25 mouse cellular contexts compared by ENCODE assay signal in the genomic region with DNA sequence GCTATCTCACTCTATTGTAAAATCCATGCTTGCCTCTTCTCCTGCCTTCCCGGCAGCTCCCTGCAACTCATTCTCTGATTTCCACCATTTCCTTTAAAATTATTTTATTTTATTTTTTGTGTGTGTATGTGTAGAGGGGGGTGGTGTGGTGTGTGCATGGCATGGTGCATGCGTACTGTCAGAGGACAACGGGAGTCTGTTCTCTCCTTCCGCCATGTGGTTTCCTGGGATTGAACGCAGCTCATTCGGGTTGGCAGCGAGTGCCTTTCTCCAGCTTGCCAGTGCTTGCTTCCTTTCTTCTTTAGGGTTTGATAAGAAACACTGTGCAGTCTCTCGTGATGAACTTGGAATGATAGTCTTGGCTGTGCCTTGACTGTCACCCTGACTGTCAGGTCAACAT.
DNase-seq lines count a peak whose midpoint lies in the region; ATAC-seq lines count a peak whose summit lies in the region.
"Had no signal": no experiment of that assay in that cellular context is flagged by ENCODE, and none has a peak within 500 bp of the region (broad histone marks: within the 10 kb centered on the region; RNA-seq: fewer than 3 reads in every experiment).

No protein-coding gene starts in this region.

- H3K27ac ChIP-seq in forebrain, embryonic 15.5 days (replicated peaks): 0 out of 2 replicates have a peak overlapping the region, but pooled peaks have one; percentile 8
- H3K27ac ChIP-seq in forebrain, embryonic 11.5 days (ENCODE audit: low read depth, low read length): no peak overlapping the region
- H3K27ac ChIP-seq in heart, embryonic 12.5 days (ENCODE audit: poor library complexity, severe bottlenecking): no peak overlapping the region
- H3K27ac ChIP-seq: embryonic facial prominence, embryonic 12.5 days; embryonic facial prominence, embryonic 15.5 days; forebrain, embryonic 13.5 days; gastrocnemius, adult 2 months; heart, embryonic 10.5 days; hindbrain, embryonic 10.5 days; hindbrain, embryonic 13.5 days; intestine, embryonic 15.5 days had no signal

- H3K27me3 ChIP-seq in forebrain, embryonic 15.5 days: no peaks in the 10 kb centered on the region
- no peaks in the 10 kb centered on the region for H3K27me3 ChIP-seq in forebrain, embryonic 11.5 days (ENCODE audit: control insufficient read depth, insufficient read depth, low read length)
- no peaks in the 10 kb centered on the region for H3K27me3 ChIP-seq in heart, embryonic 12.5 days (replicated peaks)
- H3K27me3 ChIP-seq: embryonic facial prominence, embryonic 12.5 days; forebrain, embryonic 13.5 days; intestine, embryonic 15.5 days had no signal

- no peak overlapping the region for H3K4me3 ChIP-seq in forebrain, embryonic 15.5 days
- H3K4me3 ChIP-seq in forebrain, embryonic 11.5 days (ENCODE audit: low read depth, low read length): no peak overlapping the region
- H3K4me3 ChIP-seq in heart, embryonic 12.5 days: no peak overlapping the region
- H3K4me3 ChIP-seq: embryonic facial prominence, embryonic 12.5 days; embryonic facial prominence, embryonic 15.5 days; forebrain, embryonic 13.5 days; gastrocnemius, adult 2 months; heart, embryonic 10.5 days; hindbrain, embryonic 10.5 days; hindbrain, embryonic 13.5 days; intestine, embryonic 15.5 days had no signal

- no peak for ATAC-seq in forebrain, embryonic 15.5 days (replicated peaks)
- ATAC-seq in forebrain, embryonic 11.5 days (replicated peaks; ENCODE audit: low FRiP score): no peak
- no peak for ATAC-seq in heart, embryonic 12.5 days (ENCODE audit: insufficient number of reproducible peaks, low FRiP score)
- ATAC-seq: CD4-positive, CD25-positive, alpha-beta regulatory T cell, adult 4 months; forebrain, embryonic 13.5 days; hindbrain, embryonic 16.5 days; intestine, embryonic 15.5 days had no signal

- no peaks in the 10 kb centered on the region for H3K36me3 ChIP-seq in forebrain, embryonic 15.5 days
- no peaks in the 10 kb centered on the region for H3K36me3 ChIP-seq in forebrain, embryonic 11.5 days (ENCODE audit: control insufficient read depth, insufficient read depth, low read length)
- no peaks in the 10 kb centered on the region for H3K36me3 ChIP-seq in heart, embryonic 12.5 days
- H3K36me3 ChIP-seq: embryonic facial prominence, embryonic 12.5 days; embryonic facial prominence, embryonic 15.5 days; heart, embryonic 10.5 days; hindbrain, embryonic 10.5 days; hindbrain, embryonic 13.5 days; intestine, embryonic 15.5 days had no signal

- H3K4me2 ChIP-seq in forebrain, embryonic 15.5 days (replicated peaks): no peak overlapping the region
- H3K4me2 ChIP-seq in forebrain, embryonic 11.5 days (ENCODE audit: low read depth, low read length, severe bottlenecking): no peak overlapping the region
- H3K4me2 ChIP-seq in heart, embryonic 12.5 days: 0 out of 2 replicates have a peak overlapping the region, but pooled peaks have one; percentile 5
- H3K4me2 ChIP-seq: embryonic facial prominence, embryonic 12.5 days; embryonic facial prominence, embryonic 15.5 days; forebrain, embryonic 13.5 days; hindbrain, embryonic 13.5 days; intestine, embryonic 15.5 days had no signal

- no peak overlapping the region for H3K9ac ChIP-seq in forebrain, embryonic 15.5 days (replicated peaks)
- H3K9ac ChIP-seq in forebrain, embryonic 11.5 days (ENCODE audit: low read length): no peak overlapping the region
- no peak overlapping the region for H3K9ac ChIP-seq in heart, embryonic 12.5 days
- H3K9ac ChIP-seq: embryonic facial prominence, embryonic 12.5 days; embryonic facial prominence, embryonic 15.5 days; forebrain, embryonic 13.5 days; hindbrain, embryonic 13.5 days; intestine, embryonic 15.5 days had no signal

- H3K4me1 ChIP-seq in forebrain, embryonic 15.5 days: no peaks in the 10 kb centered on the region
- H3K4me1 ChIP-seq in forebrain, embryonic 11.5 days (replicated peaks; ENCODE audit: control insufficient read depth, insufficient read depth, low read length): no peaks in the 10 kb centered on the region
- peaks cover 20% of the 10 kb centered on the region for H3K4me1 ChIP-seq in heart, embryonic 12.5 days (replicated peaks)
- H3K4me1 ChIP-seq: embryonic facial prominence, embryonic 12.5 days; embryonic facial prominence, embryonic 15.5 days; intestine, embryonic 15.5 days had no signal

- no peak for DNase-seq in forebrain, embryonic 11.5 days (ENCODE audit: low spot score)
- DNase-seq in heart, adult 8-10 months (ENCODE audit: low spot score): no peak
- DNase-seq in right cerebral cortex, postnatal 10 days (ENCODE audit: low spot score in 2 of 2): peak; percentile 31 to 44
- no peak for DNase-seq in right cerebral cortex, postnatal 36 days (ENCODE audit: low spot score in 2 of 2)
- DNase-seq: adrenal gland, adult 2 months; adrenal gland, postnatal 14 days; cerebellum, adult 18-20 months; cerebellum, adult 9-10 months; cerebellum, postnatal 25 days; gastrocnemius, adult 2 months; gastrocnemius, postnatal 14 days; heart, adult 18-20 months; heart, postnatal 36 days; kidney, adult 11 months had no signal

- H3K9me3 ChIP-seq in forebrain, embryonic 15.5 days: no peaks in the 10 kb centered on the region
- no peaks in the 10 kb centered on the region for H3K9me3 ChIP-seq in forebrain, embryonic 11.5 days (ENCODE audit: control insufficient read depth, low read length)
- H3K9me3 ChIP-seq in heart, embryonic 12.5 days (replicated peaks): no peaks in the 10 kb centered on the region
- H3K9me3 ChIP-seq: embryonic facial prominence, embryonic 12.5 days; embryonic facial prominence, embryonic 15.5 days; forebrain, embryonic 13.5 days; heart, embryonic 10.5 days; hindbrain, embryonic 10.5 days; hindbrain, embryonic 13.5 days; intestine, embryonic 15.5 days had no signal

- WGBS in forebrain, embryonic 15.5 days: 49% methylated on average over 8 of the region's 8 CpGs
- 80% methylated on average over 8 of the region's 8 CpGs for whole genome bisulfite sequencing in forebrain, embryonic 11.5 days
- 39% methylated on average over 8 of the region's 8 CpGs for WGBS in heart, embryonic 12.5 days

Comparison
In these comparisons a context has a peak if more than half of its experiments do, and no peak if none do; other contexts are left out.
1. DNase-seq: peak in right cerebral cortex, postnatal 10 days (2 of 2); none in forebrain, embryonic 11.5 days (single experiment), heart, adult 8-10 months (single experiment) and right cerebral cortex, postnatal 36 days (0 of 2).